Mouse (Mus musculus) cerebellum, adult 2 months (tissue): Measurements from ENCODE around the gene Tmem178b. TPM values are rescaled to one million over a fixed set of nuclear protein-coding genes. Genes with fewer than 3 reads are reported as not detected.
A peak's percentile ranks its signal among the peaks of the same experiment; 100 is the strongest.

ENCODE experiments used
- DNase-seq, 2 experiments: peaks; one replicate each; pipeline ENCODE4 v3.0.0; 2021
- H3K27ac ChIP-seq: fragments of 200-500 bp; 2 replicates; pipeline ENCODE4 v1.5.1; 2012; ENCODE audit warnings: low read length, control low read depth, inconsistent platforms; ENCODE audit not compliant: insufficient read depth
- H3K27me3 ChIP-seq: fragments of 200-500 bp; 2 replicates; pipeline ENCODE4 v1.6.1; 2012; ENCODE audit warnings: inconsistent platforms, mild to moderate bottlenecking, low read length, moderate library complexity; ENCODE audit not compliant: control insufficient read depth, insufficient read depth
- H3K4me1 ChIP-seq: fragments of 200-500 bp; 2 replicates; pipeline ENCODE4 v1.6.1; 2011; ENCODE audit warnings: low read length; ENCODE audit not compliant: control insufficient read depth, insufficient read depth
- H3K4me3 ChIP-seq: fragments of 200-500 bp; replicated peaks from 2 replicates; pipeline ENCODE3; 2011; ENCODE audit warnings: mild to moderate bottlenecking, low read depth, low read length, control low read depth; ENCODE audit not compliant: insufficient read depth
- CTCF ChIP-seq: fragments of 200-500 bp; IDR thresholded peaks from 2 replicates; pipeline ENCODE4 v1.5.1; 2011; ENCODE audit warnings: low read depth, mild to moderate bottlenecking, control low read depth, low read length, moderate library complexity, borderline replicate concordance; ENCODE audit not compliant: insufficient read depth
- POLR2A ChIP-seq: fragments of 200-500 bp; IDR thresholded peaks from 2 replicates; pipeline ENCODE4 v1.6.1; 2011; ENCODE audit warnings: low read length, control low read depth, borderline replicate concordance; ENCODE audit not compliant: insufficient read depth
- WGBS: fragments of 180-500 bp; shearing (Covaris S2); methylation state at CpG from one replicate; pipeline ENCODE4 v1.1.7; 2018; 5-methylcytosine and 5-hydroxymethylcytosine counted together
- polyA plus RNA-seq: library from polyadenylated mRNA; depleted of rRNA; stranded (reverse); fragments of >200 nt; gene quantifications from 2 replicates; pipeline ENCODE4 v1.2.3, GENCODE M21; 2012; rRNA removed

Tmem178b gene
- polyA plus RNA-seq, 1 experiment, result 72.3 TPM

- 97% methylated on average over 1 of the region's 1 CpGs for WGBS
- Histone ChIP-seq H3K27me3 (no peaks in the 10 kb centered on the region), H3K4me1 (no peaks in the 10 kb centered on the region), H3K27ac (no peak overlapping the region), H3K4me3 (no peak overlapping the region)
- DNase-seq, result no peak
- TF ChIP-seq POLR2A (no peak), CTCF (no peak)
Observed at GRCm38 (mm10) chr6:40263687-40264086, 390.6 kb downstream of the Tmem178b start.

- no peak for TF ChIP-seq CTCF
- TF ChIP-seq POLR2A, result no peak
- Histone ChIP-seq H3K4me1 (no peaks in the 10 kb centered on the region), H3K27ac (no peak overlapping the region), H3K27me3 (no peaks in the 10 kb centered on the region), H3K4me3 (no peak overlapping the region)
- no peak for DNase-seq
- 83% methylated on average over 5 of the region's 5 CpGs for WGBS
Observed at GRCm38 (mm10) chr6:40300707-40301106, 427.6 kb downstream of the Tmem178b start.

DNA sequence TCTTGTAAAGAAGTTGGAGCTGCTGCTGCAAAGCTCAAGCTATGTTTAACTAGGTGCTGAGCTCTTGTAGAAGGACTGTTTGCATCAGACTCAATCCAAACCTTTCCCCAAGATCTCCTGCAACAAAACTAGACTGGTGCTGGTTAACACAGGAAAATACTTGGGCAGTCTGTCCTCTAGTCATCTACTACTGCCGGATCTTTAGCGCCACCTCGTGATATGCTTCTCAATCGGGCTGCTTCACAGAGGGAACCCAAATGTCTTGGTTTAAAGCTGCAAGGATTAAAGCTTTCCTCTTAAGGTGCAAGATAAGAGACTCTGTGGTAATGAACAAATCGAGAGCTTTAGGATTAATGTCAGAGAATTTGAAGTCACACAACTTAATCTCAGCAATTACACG is 430.3 kb downstream of the Tmem178b start:
- WGBS, result 13% methylated on average over 6 of the region's 6 CpGs
- DNase-seq, result peak; percentile 72 to 75
- TF ChIP-seq POLR2A, result no peak
- TF ChIP-seq CTCF, result peak; percentile 77

More for the DNA sequence above, 430.3 kb downstream of the Tmem178b start:
- H3K27me3 ChIP-seq, result no peaks in the 10 kb centered on the region
- no peak overlapping the region for H3K27ac ChIP-seq
- H3K4me3 ChIP-seq, result no peak overlapping the region
- H3K4me1 ChIP-seq, result no peaks in the 10 kb centered on the region

Other genes with a start within 250 kb of the Tmem178b start
- gene Braf, start 147.8 kb upstream of the Tmem178b start, polyA plus RNA-seq, result 33.8 and 35.9 TPM in 2 replicates
- 284 and 308 TPM in 2 replicates for gene Mrps33, start 62.3 kb upstream of the Tmem178b start, polyA plus RNA-seq